Mouse (Mus musculus): Measurements from ENCODE around the gene Gm28042. TPM values are rescaled to one million over a fixed set of nuclear protein-coding genes. Genes with fewer than 3 reads are reported as not detected.
A peak's percentile ranks its signal among the peaks of the same experiment; 100 is the strongest.

The Gm28042 gene
- polyA plus RNA-seq (2016; fragmentation: Nextera tagmentation; extraction: Ambion mirVana), result 3.6 and 4.3 TPM in 2 replicates

DNA sequence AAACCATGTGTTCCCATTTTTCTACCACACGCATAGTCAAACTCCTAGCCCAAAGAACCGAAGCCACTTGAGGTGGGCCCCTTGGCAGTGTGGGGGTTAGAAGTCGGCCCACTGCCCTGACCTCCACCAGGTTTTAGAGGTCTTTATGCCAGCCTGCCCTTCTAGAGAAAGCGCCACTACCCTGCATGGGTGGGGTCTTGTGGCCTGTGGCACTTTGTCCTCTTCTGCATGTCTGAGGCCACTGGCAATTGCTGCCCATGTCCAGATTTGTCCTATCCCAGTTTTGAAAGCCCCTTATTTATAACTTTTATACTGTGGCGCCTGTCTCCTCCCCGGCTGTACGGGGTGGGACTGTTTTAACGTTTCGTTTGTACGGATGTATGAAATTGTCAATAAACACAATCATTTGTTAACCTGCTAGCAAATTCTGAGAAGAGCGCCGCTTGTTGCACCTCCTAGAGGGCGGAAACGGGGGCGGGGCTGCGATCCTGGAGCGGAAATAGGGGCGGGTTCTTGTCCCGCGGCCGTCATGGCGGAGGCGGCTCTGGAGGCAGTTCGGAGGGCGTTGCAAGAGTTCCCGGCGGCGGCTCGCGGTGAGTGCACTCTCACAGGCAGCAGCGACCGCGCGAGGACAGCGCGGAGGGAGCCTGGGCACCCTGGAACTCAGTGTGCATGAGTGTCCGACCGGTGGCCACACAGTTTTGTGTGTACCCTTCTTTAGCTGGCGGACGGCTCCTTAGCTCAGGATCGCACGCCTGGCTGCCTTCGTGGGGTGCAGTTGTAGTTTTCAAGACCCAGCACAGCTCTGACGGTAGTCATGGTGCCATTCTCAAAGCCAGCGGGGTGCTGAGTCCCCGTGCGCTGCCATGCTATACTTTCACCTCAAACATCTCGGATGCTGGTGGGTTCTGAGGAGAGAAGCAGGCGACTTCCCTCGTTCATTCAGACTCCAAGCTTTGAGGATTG is at the start of gene Gm28042, which contains the start of gene Jmjd7:
Gm28042 (plus strand) TSS at position 510 of the 966 bp plus-strand sequence.
Jmjd7 (plus strand) TSS at position 500 of the 966 bp plus-strand sequence.
- DNase-seq (ENCODE audit: low spot score), result peak; percentile 93
- peaks cover 66% of the 10 kb centered on the region for H3K36me3 ChIP-seq
- 6% methylated on average over 50 of the region's 50 CpGs for WGBS

DNA sequence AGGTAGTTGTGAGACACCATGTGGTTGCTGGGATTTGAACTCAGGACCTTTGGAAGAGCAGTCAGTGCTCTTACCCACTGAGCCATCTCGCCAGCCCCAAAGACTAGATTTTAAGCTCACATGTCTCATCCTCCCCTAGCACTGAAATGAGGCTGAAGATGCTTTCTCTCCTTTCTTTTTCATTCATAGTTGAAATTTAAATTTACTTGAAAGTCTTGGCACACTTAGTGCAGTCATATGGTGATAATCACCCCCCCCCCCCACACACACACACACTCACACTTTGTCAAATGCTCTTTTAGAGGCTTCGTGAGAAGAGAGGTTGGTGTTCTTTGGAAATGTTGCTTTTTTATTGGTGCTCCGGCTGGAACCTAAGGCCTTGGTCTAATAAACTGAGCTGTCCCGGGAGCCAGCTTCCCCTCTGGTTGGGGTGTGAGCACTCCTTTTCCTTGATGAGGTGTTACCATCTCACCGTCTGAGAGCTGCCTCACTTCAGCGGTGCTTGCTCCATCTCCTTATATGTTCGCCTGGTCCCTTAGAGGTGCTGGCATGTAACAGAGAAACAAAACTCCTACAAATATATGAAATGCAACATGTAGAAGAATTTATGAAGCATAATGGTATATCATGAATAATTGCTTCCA is 46.8 kb upstream of the Gm28042 start:
- Histone ChIP-seq H3K4me3 (no peak overlapping the region), H3K27me3 (ENCODE audit: low read depth, poor library complexity, severe bottlenecking) (no peaks in the 10 kb centered on the region), H3K36me3 (peaks cover 14% of the 10 kb centered on the region), H3K9me3 (replicated peaks) (no peaks in the 10 kb centered on the region), H3K27ac (no peak overlapping the region), H3K4me1 (peaks cover 7% of the 10 kb centered on the region)
- DNase-seq (ENCODE audit: low spot score), result no peak
- WGBS, result 83% methylated on average over 7 of the region's 7 CpGs

More for the DNA sequence above, at the start of gene Gm28042, which contains the start of gene Jmjd7:
- Histone ChIP-seq H3K27ac (peak within 1 kb of the TSS; percentile 93), H3K27me3 (ENCODE audit: low read depth, poor library complexity, severe bottlenecking) (no peaks in the 10 kb centered on the region), H3K4me3 (peak within 1 kb of the TSS; percentile 88), H3K9me3 (replicated peaks) (no peaks in the 10 kb centered on the region), H3K4me1 (peaks cover 20% of the 10 kb centered on the region)

DNA sequence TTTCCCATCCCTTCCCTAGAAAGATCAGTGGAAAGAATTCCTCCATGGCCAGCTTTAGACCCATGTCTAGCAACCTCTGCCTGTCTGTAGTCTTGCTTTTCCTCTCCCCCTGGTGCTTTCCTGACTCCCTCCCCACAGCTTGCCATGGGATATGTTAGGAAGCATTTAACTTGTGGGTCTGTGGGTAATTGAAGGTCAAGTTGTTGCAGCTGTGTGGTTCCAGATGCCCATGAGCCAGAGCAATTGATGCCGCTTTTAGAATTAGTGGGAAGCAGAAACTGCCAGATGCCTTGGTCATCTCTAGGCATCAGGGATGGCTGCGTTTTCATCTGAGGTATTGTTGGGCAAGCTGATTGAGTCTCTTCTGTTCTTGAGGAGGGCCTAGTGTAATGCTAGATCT is 45.7 kb upstream of the Gm28042 start:
- 72% methylated on average over 2 of the region's 2 CpGs for WGBS
- Histone ChIP-seq H3K9me3 (replicated peaks) (no peaks in the 10 kb centered on the region), H3K27me3 (ENCODE audit: low read depth, poor library complexity, severe bottlenecking) (no peaks in the 10 kb centered on the region), H3K27ac (no peak overlapping the region), H3K4me3 (no peak overlapping the region), H3K36me3 (peaks cover 14% of the 10 kb centered on the region), H3K4me1 (peaks cover 7% of the 10 kb centered on the region)
- DNase-seq (ENCODE audit: low spot score), result no peak

DNA sequence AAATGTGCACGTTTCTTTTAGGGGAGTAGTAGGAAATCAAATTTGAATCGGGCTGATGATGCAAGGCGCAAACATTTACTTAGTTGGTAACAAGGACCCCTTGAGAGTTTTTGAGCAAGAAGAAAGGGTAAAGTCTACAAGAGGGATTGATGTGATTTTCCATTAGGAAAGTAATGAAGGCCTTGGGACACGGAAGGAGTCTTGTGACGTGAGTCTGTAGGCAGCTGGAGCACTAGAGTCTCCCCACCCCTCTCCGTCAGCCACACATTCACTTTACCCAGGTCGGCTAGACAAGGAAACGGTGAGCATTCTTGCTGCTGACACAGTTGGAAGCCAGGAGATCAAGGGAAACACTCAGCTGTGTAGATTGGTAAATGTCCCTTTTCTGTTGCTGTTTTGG is 41.4 kb upstream of the Gm28042 start:
- peaks cover 7% of the 10 kb centered on the region for H3K4me1 ChIP-seq
- no peak for DNase-seq (ENCODE audit: low spot score)
- H3K27me3 ChIP-seq (ENCODE audit: low read depth, poor library complexity, severe bottlenecking), result no peaks in the 10 kb centered on the region

DNA sequence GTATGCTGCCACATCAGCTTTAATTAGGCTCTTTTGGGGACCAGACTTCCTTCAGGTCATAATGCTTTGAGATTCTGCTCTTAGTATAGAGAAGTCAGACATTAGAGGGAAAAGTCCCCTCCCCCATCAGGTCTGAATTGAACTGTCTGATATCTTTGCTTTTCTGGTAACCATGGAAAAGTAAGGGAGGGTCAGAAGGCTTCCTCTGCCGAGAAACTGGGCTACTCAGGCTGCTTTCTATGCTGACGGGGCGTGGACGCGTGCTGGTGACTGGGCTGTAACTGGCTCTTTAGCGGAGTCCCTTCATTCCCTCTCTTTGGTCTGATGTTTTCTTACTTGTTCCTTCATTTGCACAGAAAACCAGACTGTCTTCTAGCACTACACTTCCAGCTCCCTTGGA is 40.9 kb upstream of the Gm28042 start:
- H3K4me1 ChIP-seq, result peaks cover 5% of the 10 kb centered on the region
- H3K27me3 ChIP-seq (ENCODE audit: low read depth, poor library complexity, severe bottlenecking), result no peaks in the 10 kb centered on the region
- H3K27ac ChIP-seq, result no peak overlapping the region
- no peaks in the 10 kb centered on the region for H3K9me3 ChIP-seq (replicated peaks)
- no peak overlapping the region for H3K4me3 ChIP-seq
- peaks cover 14% of the 10 kb centered on the region for H3K36me3 ChIP-seq
- DNase-seq (ENCODE audit: low spot score), result no peak
- 83% methylated on average over 6 of the region's 6 CpGs for WGBS

More for the DNA sequence above, 41.4 kb upstream of the Gm28042 start:
- Histone ChIP-seq H3K9me3 (replicated peaks) (no peaks in the 10 kb centered on the region), H3K4me3 (no peak overlapping the region), H3K36me3 (peaks cover 14% of the 10 kb centered on the region), H3K27ac (no peak overlapping the region)
- WGBS, result 80% methylated on average over 8 of the region's 8 CpGs

DNA sequence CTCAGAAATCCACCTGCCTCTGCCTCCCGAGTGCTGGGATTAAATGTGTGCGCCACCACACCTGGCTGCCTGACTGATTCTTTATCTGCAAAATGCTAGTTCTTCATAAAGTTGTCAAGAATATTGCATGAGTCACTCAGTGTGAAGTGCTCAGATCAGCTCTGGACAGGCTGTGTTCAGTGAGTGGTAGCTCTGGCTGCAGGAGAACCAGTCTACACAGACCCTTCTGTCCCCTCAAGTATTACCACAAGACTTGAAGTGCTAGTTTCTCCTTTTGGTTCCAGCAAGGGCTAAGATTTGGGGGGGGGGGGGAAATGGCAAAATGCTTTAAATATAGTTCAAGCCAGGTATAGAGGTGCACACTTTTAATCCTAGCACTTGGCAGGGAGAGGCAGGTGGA is 39.9 kb upstream of the Gm28042 start:
- no peak for DNase-seq (ENCODE audit: low spot score)
- WGBS, result 95% methylated on average over 2 of the region's 2 CpGs
- H3K27ac ChIP-seq, result no peak overlapping the region
- H3K4me1 ChIP-seq, result no peaks in the 10 kb centered on the region
- H3K4me3 ChIP-seq, result no peak overlapping the region
- H3K9me3 ChIP-seq (replicated peaks), result no peaks in the 10 kb centered on the region
- no peaks in the 10 kb centered on the region for H3K27me3 ChIP-seq (ENCODE audit: low read depth, poor library complexity, severe bottlenecking)
- peaks cover 6% of the 10 kb centered on the region; the same call in 1 of the 2 replicates for H3K36me3 ChIP-seq

DNA sequence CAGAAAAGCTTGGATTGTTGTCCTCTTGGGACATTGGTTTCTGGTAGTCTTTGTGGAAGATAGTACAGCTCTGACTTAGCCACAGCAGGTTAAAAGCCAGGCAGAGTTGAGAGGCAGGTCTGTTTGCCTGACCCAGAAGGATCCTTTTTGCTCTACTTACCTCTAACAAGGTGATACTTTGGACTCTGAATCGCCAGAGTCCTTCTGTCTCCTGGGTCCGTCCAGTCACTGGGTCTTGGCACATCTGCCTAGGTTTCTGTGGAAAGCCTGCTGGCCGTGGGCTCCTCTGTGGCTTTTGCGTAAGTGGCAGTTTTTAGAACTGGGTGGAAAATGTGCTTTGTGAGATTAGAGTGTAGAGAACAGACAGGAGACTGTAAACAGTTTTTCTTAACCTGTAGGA is 38.3 kb upstream of the Gm28042 start:
- no peak overlapping the region for H3K4me3 ChIP-seq
- no peak overlapping the region for H3K27ac ChIP-seq
- DNase-seq (ENCODE audit: low spot score), result no peak
- 90% methylated on average over 4 of the region's 4 CpGs for WGBS
- no peaks in the 10 kb centered on the region for H3K27me3 ChIP-seq (ENCODE audit: low read depth, poor library complexity, severe bottlenecking)
- H3K9me3 ChIP-seq (replicated peaks), result no peaks in the 10 kb centered on the region
- no peaks in the 10 kb centered on the region for H3K4me1 ChIP-seq
- no peaks in the 10 kb centered on the region for H3K36me3 ChIP-seq

DNA sequence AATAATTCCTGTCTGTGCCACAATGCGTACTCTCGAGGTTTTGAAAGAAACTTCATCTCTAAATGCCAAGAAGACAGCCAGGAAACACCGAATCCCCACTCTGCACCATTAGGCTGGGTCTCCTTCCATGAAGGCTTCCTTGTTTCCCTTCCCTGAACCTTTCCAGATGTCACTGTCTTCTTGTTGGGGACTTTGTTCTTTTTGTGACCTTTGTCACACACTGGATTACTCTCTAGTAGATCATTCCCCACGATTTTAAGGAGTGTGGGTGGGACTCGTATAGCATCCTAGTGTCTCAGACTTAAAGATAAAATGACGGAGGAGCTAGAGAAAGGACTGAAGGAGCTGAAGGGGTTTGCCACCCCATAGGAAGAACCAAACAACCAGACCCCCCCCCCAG is 36.4 kb upstream of the Gm28042 start:
- Histone ChIP-seq H3K36me3 (no peaks in the 10 kb centered on the region), H3K4me1 (peaks cover 12% of the 10 kb centered on the region), H3K27ac (no peak overlapping the region), H3K27me3 (ENCODE audit: low read depth, poor library complexity, severe bottlenecking) (no peaks in the 10 kb centered on the region), H3K9me3 (replicated peaks) (no peaks in the 10 kb centered on the region), H3K4me3 (no peak overlapping the region)
- DNase-seq (ENCODE audit: low spot score), result no peak
- WGBS, result 88% methylated on average over 6 of the region's 6 CpGs

DNA sequence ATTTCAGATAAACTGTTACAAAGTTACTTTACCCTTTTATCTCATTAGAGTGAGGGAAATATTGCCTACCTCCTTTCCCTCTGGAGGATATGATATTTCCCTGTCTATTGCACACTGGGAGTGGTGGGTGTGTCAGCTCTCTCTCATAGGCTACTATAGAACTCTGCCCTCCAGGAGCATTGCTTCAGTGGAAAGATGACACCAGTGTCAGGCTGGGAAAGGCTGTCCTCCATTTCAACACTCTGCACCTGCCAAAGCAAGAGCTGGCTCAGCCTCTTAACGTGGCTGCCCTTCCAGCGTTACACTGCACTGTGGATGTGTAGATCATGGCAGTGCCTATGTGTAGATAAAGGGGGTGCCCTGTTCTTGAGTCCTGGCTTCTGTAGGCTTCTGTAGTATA is 34.9 kb upstream of the Gm28042 start:
- Histone ChIP-seq H3K27me3 (ENCODE audit: low read depth, poor library complexity, severe bottlenecking) (no peaks in the 10 kb centered on the region), H3K36me3 (no peaks in the 10 kb centered on the region; the same call in 1 of the 2 replicates), H3K27ac (no peak overlapping the region), H3K4me1 (peaks cover 27% of the 10 kb centered on the region), H3K4me3 (no peak overlapping the region), H3K9me3 (replicated peaks) (no peaks in the 10 kb centered on the region)
- 92% methylated on average over 2 of the region's 2 CpGs for WGBS
- DNase-seq (ENCODE audit: low spot score), result no peak

DNA sequence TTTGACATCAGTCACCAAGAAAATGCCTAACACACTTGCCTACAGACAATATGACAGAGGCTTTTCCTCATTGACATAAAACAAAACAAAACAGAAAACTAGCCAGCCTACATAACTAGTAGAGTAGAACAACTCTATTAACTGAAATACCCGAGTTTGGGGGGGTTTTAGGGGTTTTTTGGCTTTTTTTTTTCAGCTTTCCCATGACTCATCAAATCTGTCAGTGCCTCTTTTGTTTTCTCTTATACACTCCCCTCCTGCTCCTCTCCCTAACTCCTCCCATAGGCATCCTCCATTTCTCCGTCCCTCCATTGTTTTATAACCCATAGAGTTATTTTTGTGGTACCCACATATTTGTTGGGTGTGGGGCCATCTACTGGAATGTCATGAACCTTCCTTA is 33.8 kb upstream of the Gm28042 start:
- no peaks in the 10 kb centered on the region for H3K27me3 ChIP-seq (ENCODE audit: low read depth, poor library complexity, severe bottlenecking)
- no peak overlapping the region for H3K27ac ChIP-seq
- H3K36me3 ChIP-seq, result no peaks in the 10 kb centered on the region; the same call in 1 of the 2 replicates
- DNase-seq (ENCODE audit: low spot score), result no peak
- WGBS, result 72% methylated on average over 2 of the region's 2 CpGs
- H3K4me1 ChIP-seq, result peaks cover 29% of the 10 kb centered on the region
- H3K4me3 ChIP-seq, result no peak overlapping the region
- no peaks in the 10 kb centered on the region for H3K9me3 ChIP-seq (replicated peaks)

DNA sequence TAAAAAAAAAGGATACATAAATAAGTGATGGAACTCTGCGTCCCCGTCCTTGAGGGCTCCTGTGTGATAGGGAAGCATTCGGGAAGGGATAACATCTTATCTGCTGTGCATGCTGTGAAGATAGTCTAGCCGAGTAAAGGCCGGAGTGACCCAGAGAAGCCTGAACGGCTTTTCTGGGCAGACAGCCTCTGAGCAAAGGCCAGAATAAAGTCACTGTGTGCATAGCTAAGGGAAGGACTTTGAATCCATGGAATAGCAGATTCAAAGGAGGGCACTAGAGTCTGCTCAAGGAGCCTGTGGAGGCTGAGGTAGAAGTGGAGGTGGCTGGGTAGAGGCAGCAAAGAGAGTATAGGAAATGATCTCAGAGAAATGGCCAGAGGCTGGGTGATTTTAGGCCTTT is 32.5 kb upstream of the Gm28042 start:
- peaks cover 3% of the 10 kb centered on the region for H3K36me3 ChIP-seq
- no peaks in the 10 kb centered on the region for H3K27me3 ChIP-seq (ENCODE audit: low read depth, poor library complexity, severe bottlenecking)
- peaks cover 29% of the 10 kb centered on the region for H3K4me1 ChIP-seq
- H3K4me3 ChIP-seq, result no peak overlapping the region
- WGBS, result 93% methylated on average over 6 of the region's 6 CpGs
- peak overlapping the region; percentile 85 for H3K27ac ChIP-seq
- DNase-seq (ENCODE audit: low spot score), result no peak
- no peaks in the 10 kb centered on the region for H3K9me3 ChIP-seq (replicated peaks)

DNA sequence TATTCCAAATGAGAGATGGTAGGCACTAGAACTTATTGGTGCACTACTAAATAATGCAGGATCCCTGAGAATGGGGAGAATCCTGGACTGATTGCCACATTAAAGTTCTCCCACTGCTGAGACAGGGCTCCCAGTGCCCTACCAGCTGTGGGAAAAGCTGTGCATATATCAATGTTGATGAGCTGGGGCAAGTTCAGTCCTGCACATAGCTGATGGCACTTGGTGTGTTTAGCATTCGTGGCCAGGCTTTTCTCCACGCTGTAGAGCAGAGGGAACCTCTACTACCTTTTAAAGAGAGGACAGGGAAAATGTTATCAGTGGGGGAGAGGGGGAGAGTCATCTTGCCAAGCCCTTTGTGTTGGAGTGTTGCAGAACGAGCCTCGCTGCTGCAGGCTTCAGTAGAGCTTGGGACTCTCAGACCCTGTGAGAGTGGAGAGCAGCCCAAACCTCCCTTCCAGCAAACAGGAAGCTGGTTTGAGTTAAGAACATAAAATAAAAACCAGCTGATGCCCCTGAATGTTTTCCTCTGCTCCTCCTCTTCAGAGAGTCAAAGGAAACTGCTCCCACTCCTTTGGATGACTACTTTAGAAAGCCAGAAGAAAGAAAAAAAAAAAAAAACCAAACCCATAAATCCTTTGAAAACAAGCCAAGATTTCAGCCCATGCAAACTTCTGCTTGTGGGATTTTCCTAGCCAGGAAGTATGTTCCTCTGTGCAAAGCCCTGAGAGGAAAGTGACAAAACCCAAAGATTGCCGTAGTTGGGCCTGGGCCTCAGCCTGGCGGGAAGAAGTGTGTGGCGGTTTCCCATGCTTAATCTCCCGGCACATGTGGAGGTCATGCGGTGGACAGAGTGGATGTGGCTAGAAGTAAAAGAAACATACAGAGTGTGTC is 31.7 kb upstream of the Gm28042 start:
- 54% methylated on average over 9 of the region's 9 CpGs for WGBS
- no peaks in the 10 kb centered on the region for H3K9me3 ChIP-seq (replicated peaks)
- no peaks in the 10 kb centered on the region for H3K27me3 ChIP-seq (ENCODE audit: low read depth, poor library complexity, severe bottlenecking)
- peaks cover 29% of the 10 kb centered on the region for H3K4me1 ChIP-seq
- peak; percentile 55 for DNase-seq (ENCODE audit: low spot score)
- H3K36me3 ChIP-seq, result peaks cover 3% of the 10 kb centered on the region
- peak overlapping the region; percentile 85 for H3K27ac ChIP-seq
- H3K4me3 ChIP-seq, result no peak overlapping the region

Measured in limb, embryonic 10.5 days (tissue).